Mouse (Mus musculus): ENCODE measurements at regions not wholly inside any gene's neighbourhood (a gene's known extent, or its start where the extent isn't known, plus 50 kb on each side); places are given as distances from the start of the nearest gene placed in this dataset.
"Not testable (repeated sequence)": the region's sequence is repeated elsewhere in the genome, so short reads cannot be mapped to it uniquely, and the experiment has no call there.

- DNase-seq: no peak
Observed at GRCm38 (mm10) chr12:64137997-64138396, 336.5 kb downstream of the Fscb start.

- no peak for DNase-seq
Observed at GRCm38 (mm10) chr12:64116438-64116837, 358.1 kb downstream of the Fscb start.

GRCm38 (mm10) chr12:64114476-64114875 lies 360.0 kb downstream of the Fscb start:
- peak in 1 of 2 experiments; percentile 2 for DNase-seq

- peak in 1 of 2 experiments; percentile 34 for DNase-seq
Observed at GRCm38 (mm10) chr12:64104214-64104613, 370.3 kb downstream of the Fscb start.

GRCm38 (mm10) chr12:64076789-64077188 lies 397.7 kb downstream of the Fscb start:
- peak in 1 of 2 experiments; percentile 3 for DNase-seq

- no peak for DNase-seq
Observed at GRCm38 (mm10) chr12:64045528-64045927, 429.0 kb downstream of the Fscb start.

- DNase-seq: not testable (repeated sequence)
Observed at GRCm38 (mm10) chr12:64008631-64009030, 465.9 kb downstream of the Fscb start.
